Mouse (Mus musculus) ES-E14 (cell line): Measurements from ENCODE around the gene Pofut2.

Source experiments
- CHD2 ChIP-seq: IDR thresholded peaks from 2 replicates; pipeline ENCODE4 v1.6.1; 2014; ENCODE audit warnings: mild to moderate bottlenecking, low read depth, low read length, inconsistent platforms
- HCFC1 ChIP-seq: IDR thresholded peaks from 2 replicates; pipeline ENCODE4 v1.6.1; 2012; ENCODE audit warnings: low read length, inconsistent platforms, borderline replicate concordance; ENCODE audit not compliant: insufficient read depth
- MAFK ChIP-seq: IDR thresholded peaks from 2 replicates; pipeline ENCODE4 v1.6.1; 2014; ENCODE audit warnings: mild to moderate bottlenecking, low read depth, low read length, inconsistent platforms; ENCODE audit not compliant: insufficient read depth

DNA sequence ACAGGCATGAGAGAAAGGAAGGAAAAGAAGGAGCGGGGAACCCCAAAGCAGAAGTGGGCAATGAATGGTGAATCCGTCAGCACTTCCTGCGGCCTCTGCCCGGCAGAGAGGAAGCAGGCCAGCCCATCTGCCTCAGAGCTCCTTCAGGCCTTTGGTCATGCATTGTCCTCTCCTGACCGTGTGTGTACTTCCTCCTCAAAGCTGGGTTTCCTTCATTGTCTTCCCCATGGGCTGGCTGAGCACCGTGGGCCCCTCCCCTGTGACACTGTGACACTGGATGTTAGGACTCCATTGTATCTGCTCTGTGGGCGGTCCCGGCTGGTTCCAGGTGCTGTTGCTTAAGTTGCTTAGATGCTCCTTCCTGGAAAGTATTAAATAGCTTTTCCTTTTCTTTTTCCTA, 7.3 kb downstream of the Pofut2 start:
- no peak for TF ChIP-seq CHD2
- TF ChIP-seq MAFK: no peak
- TF ChIP-seq HCFC1: no peak
